Mouse (Mus musculus): ENCODE data around the gene Olfr1257. TPM values are rescaled to one million over a fixed set of nuclear protein-coding genes. Genes with fewer than 3 reads are reported as not detected.

Olfr1257 gene
- polyA plus RNA-seq (2012; rRNA removed): not detected in 2 replicates

DNA sequence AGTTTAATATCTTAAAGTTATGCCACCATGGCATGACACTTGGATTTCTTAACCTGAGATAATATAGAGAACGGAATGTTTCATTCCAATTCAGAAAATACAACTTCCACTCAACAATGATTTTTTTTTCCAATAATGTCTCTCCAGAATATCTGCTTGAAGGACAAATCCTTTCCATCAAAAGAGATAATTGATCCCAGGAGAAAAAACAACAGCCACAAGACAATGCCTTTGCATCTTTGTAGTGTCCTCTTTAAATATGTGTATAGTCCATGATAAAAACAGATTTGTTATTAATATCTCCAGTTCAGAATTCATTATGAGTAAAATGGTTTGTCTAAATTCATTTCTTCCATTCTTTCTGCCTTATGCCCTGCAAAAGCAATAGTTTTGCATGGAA, at the start of gene Olfr1257:
Olfr1257 (plus strand) TSS at position 301 of the 400 bp plus-strand sequence.

DNA sequence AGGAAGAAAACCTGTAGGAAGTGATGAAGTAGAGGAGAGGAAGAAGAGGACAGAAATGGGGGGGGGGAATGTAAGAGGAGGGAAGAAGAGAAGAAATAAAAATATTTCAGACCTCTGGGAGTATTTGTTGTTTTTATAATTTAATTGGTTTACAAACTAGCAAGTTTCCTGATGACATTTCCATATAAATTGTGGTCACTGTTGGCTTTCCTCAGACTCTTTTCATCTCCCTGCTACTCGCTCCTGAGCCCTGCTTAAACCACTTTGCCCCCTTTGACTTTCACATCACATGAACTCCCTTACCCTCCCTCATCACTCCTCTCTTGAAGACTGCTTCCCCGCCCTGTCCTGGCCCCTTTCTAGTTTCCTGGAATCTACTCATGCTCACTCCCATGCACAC, 36.8 kb upstream of the Olfr1257 start, which contains the start of gene Olfr1256:
Olfr1256 (minus strand) TSS at position 101 of the 400 bp plus-strand sequence.

DNA sequence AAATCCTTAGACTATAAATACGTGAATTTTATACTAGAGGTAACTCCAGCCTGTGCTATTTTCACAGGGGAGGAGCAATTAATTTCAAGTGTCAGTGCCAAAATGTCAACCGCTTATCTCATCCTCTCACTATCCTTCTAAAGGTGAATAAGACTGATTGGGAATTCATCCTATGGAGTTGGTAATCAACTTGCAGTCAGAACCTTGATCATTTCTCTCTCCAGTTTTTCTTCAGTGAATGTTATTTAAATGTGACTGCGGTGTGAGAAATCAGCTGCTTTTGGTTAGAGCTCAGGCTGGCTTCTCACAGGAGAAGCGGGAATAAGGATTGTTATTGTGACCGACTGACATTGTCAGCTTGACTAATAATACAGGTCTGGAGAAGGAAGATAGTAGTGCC, 30.1 kb upstream of the Olfr1257 start, which contains the start of gene Olfr48:
Olfr48 (minus strand) TSS at position 101 of the 400 bp plus-strand sequence.

DNA sequence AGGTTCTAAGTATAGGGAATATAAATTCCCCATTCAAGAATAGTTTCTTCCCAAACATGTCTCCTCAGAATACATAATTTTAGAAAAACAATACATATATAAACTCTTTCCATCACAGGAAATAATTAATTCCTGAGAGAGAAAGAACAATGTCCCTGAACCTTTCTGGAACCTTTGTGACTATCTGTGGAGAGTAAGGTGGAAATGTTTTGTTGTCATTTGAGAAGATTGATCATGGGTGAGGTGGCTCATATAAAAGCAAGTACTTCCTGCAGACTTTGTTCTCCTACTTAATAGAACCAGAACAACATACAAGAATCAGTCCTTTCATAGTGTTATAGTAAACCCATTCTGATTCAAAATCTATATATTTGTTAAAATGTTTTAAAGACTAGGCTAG, 48.8 kb downstream of the Olfr1257 start, which contains the start of gene Olfr1258:
Olfr1258 (plus strand) TSS at position 301 of the 400 bp plus-strand sequence.

Other genes with a start within 250 kb of the Olfr1257 start
- not detected in 2 replicates for gene Olfr1249, start 243.5 kb upstream of the Olfr1257 start, polyA plus RNA-seq (2012; rRNA removed)
- gene Olfr1250, start 217.0 kb upstream of the Olfr1257 start, polyA plus RNA-seq (2012; rRNA removed): 0.01 TPM in 1 of 2 replicates, not detected in the other
- gene Olfr1251, start 206.5 kb upstream of the Olfr1257 start, polyA plus RNA-seq (2012; rRNA removed): not detected in 2 replicates
- not detected in 2 replicates for gene Olfr1252, start 153.4 kb upstream of the Olfr1257 start, polyA plus RNA-seq (2012; rRNA removed)
- not detected in 2 replicates for gene Olfr1253, start 121.3 kb upstream of the Olfr1257 start, polyA plus RNA-seq (2012; rRNA removed)
- gene Olfr1254, start 84.8 kb upstream of the Olfr1257 start, polyA plus RNA-seq (2012; rRNA removed): not detected in 2 replicates
- not detected in 2 replicates for gene Olfr1255, start 66.4 kb upstream of the Olfr1257 start, polyA plus RNA-seq (2012; rRNA removed)
- not detected in 2 replicates for gene Olfr1256, start 36.9 kb upstream of the Olfr1257 start, polyA plus RNA-seq (2012; rRNA removed)
- 0.06 TPM in 1 of 2 replicates, not detected in the other for gene Olfr48, start 30.2 kb upstream of the Olfr1257 start, polyA plus RNA-seq (2012; rRNA removed)
- not detected in 2 replicates for gene Olfr1258, start 48.9 kb downstream of the Olfr1257 start, polyA plus RNA-seq (2012; rRNA removed)
- gene Olfr1259, start 70.2 kb downstream of the Olfr1257 start, polyA plus RNA-seq (2012; rRNA removed): not detected in 2 replicates
- gene Olfr1260, start 95.9 kb downstream of the Olfr1257 start, polyA plus RNA-seq (2012; rRNA removed): not detected in 2 replicates
- gene Olfr1261, start 112.8 kb downstream of the Olfr1257 start, polyA plus RNA-seq (2012; rRNA removed): not detected in 2 replicates
- gene Olfr1262, start 121.7 kb downstream of the Olfr1257 start, polyA plus RNA-seq (2012; rRNA removed): not detected in 2 replicates
- gene Olfr1263, start 133.7 kb downstream of the Olfr1257 start, polyA plus RNA-seq (2012; rRNA removed): not detected in 2 replicates
- not detected in 2 replicates for gene Olfr1264, start 147.1 kb downstream of the Olfr1257 start, polyA plus RNA-seq (2012; rRNA removed)
- gene Olfr1265, start 156.9 kb downstream of the Olfr1257 start, polyA plus RNA-seq (2012; rRNA removed): not detected in 2 replicates
- not detected in 2 replicates for gene Olfr140, start 185.2 kb downstream of the Olfr1257 start, polyA plus RNA-seq (2012; rRNA removed)
- gene Olfr1269, start 243.0 kb downstream of the Olfr1257 start, polyA plus RNA-seq (2012; rRNA removed): not detected in 2 replicates

All from central nervous system, embryonic 14 days (tissue).